Mouse (Mus musculus) E14TG2a.4 (cell line): ENCODE data around the gene Rims1.

Experiments used
- CTCF ChIP-seq: conservative IDR thresholded peaks from 2 replicates; pipeline ENCODE4 v1.5.1; 2014; ENCODE audit warnings: low read length
- NANOG ChIP-seq: IDR thresholded peaks from 2 replicates; pipeline ENCODE4 v1.6.1; 2014; ENCODE audit warnings: borderline replicate concordance, low read length, mixed read lengths

GRCm38 (mm10) chr1:22356209-22356608, 449.6 kb downstream of the Rims1 start:
- TF ChIP-seq CTCF, result no peak
- TF ChIP-seq NANOG, result no peak
